Mouse (Mus musculus) CH12.LX (cell line): Measurements from ENCODE around the gene Cd86.

Source experiments
- CTCF ChIP-seq, 2 experiments: IDR thresholded peaks in 1 of 2; conservative IDR thresholded peaks in 1 of 2; 2 replicates each; pipeline ENCODE4 v1.5.1; 2011 to 2012; ENCODE audit warnings: low read depth in 2 of 2, low read length in 2 of 2, improper control_type of control experiment in 1 of 2, inconsistent platforms in 1 of 2, mild to moderate bottlenecking in 1 of 2, moderate library complexity in 1 of 2
- E2F4 ChIP-seq: IDR thresholded peaks from 2 replicates; pipeline ENCODE4 v1.6.1; 2011; ENCODE audit warnings: low read depth, low read length, improper control_type of control experiment; ENCODE audit not compliant: insufficient replicate concordance
- MAX ChIP-seq: IDR thresholded peaks from 2 replicates; pipeline ENCODE4 v1.6.1; 2011; ENCODE audit warnings: low read length, improper control_type of control experiment
- PAX5 ChIP-seq: IDR thresholded peaks from 2 replicates; pipeline ENCODE4 v1.6.1; 2012; ENCODE audit warnings: low read length, inconsistent platforms, mixed read lengths
- POLR2A ChIP-seq: IDR thresholded peaks from 2 replicates; pipeline ENCODE4 v1.6.1; 2011; ENCODE audit warnings: low read depth, mild to moderate bottlenecking, improper control_type of control experiment, low read length
- TBP ChIP-seq: conservative IDR thresholded peaks from 2 replicates; pipeline ENCODE4 v1.6.1; 2011; ENCODE audit warnings: low read depth, low read length, improper control_type of control experiment
- USF2 ChIP-seq: conservative IDR thresholded peaks from 2 replicates; pipeline ENCODE4 v1.6.1; 2011; ENCODE audit warnings: low read depth, low read length, improper control_type of control experiment
- ZC3H11A ChIP-seq: IDR thresholded peaks from 2 replicates; pipeline ENCODE4 v1.6.1; 2012; ENCODE audit warnings: low read depth, mild to moderate bottlenecking, inconsistent platforms, low read length, improper control_type of control experiment
- ZKSCAN1 ChIP-seq: IDR thresholded peaks from 2 replicates; pipeline ENCODE4 v1.6.1; 2012; ENCODE audit warnings: low read depth, inconsistent platforms, low read length, improper control_type of control experiment, borderline replicate concordance

DNA sequence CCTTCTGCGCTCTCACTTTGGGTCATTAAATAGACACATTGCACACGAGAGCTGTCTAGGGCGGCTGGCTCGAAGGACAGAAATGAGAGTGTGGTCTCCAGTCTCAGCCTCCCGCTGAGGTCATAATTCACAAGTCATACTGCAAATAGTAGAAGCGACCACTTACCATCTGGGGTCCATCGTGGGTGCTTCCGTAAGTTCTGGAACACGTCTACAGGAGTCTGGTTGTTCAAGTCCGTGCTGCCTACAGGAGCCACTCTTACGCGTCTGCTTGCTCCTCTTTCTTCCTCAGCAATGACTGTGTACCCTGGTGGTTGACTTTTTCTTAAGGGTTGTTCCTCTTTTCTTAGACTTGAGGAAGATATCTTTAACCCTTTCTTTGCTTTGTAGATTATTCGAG is at the start of gene Cd86:
- TF ChIP-seq E2F4 (0 out of 2 replicates have a peak, but pooled peaks have one; percentile 38), USF2 (no peak), CTCF (conservative IDR thresholded peaks at IDR 0.05 in 1 of 2, IDR thresholded peaks at IDR 0.05 in 1 of 2; ENCODE audit: low read depth in 2 of 2, low read length in 2 of 2) (peak in 1 of 2 experiments; percentile 35; a peak in 2 of 4 replicates), ZKSCAN1 (no peak), ZC3H11A (no peak), MAX (peak; percentile 46; the same call in 1 of the 2 replicates), POLR2A (peak; percentile 85), PAX5 (no peak), TBP (peak; percentile 90)
